Mouse (Mus musculus) spleen, adult 2 months (tissue): ENCODE measurements around the gene Rnf10.

Source experiments
- CTCF ChIP-seq: fragments of 200-500 bp; IDR thresholded peaks from 2 replicates; pipeline ENCODE4 v1.5.1; 2011; ENCODE audit warnings: mild to moderate bottlenecking, inconsistent platforms; ENCODE audit not compliant: insufficient read depth, insufficient read length, insufficient replicate concordance; ENCODE audit errors: extremely low read depth
- POLR2A ChIP-seq: fragments of 200-500 bp; IDR thresholded peaks from 2 replicates; pipeline ENCODE4 v1.6.1; 2011; ENCODE audit warnings: low read depth, low read length, inconsistent platforms

GRCm38 (mm10) chr5:115260356-115260755, 12.3 kb downstream of the Rnf10 start:
- TF ChIP-seq CTCF (no peak), POLR2A (no peak)
